Mouse (Mus musculus): Measurements from ENCODE around the gene Dcaf12. TPM values are rescaled to one million over a fixed set of nuclear protein-coding genes. Genes with fewer than 3 reads are reported as not detected.

Gene Dcaf12
- 10 to 100 TPM; 24.4 to 28.0 TPM for polyA plus RNA-seq (2017; shearing (Covaris generic))

DNA sequence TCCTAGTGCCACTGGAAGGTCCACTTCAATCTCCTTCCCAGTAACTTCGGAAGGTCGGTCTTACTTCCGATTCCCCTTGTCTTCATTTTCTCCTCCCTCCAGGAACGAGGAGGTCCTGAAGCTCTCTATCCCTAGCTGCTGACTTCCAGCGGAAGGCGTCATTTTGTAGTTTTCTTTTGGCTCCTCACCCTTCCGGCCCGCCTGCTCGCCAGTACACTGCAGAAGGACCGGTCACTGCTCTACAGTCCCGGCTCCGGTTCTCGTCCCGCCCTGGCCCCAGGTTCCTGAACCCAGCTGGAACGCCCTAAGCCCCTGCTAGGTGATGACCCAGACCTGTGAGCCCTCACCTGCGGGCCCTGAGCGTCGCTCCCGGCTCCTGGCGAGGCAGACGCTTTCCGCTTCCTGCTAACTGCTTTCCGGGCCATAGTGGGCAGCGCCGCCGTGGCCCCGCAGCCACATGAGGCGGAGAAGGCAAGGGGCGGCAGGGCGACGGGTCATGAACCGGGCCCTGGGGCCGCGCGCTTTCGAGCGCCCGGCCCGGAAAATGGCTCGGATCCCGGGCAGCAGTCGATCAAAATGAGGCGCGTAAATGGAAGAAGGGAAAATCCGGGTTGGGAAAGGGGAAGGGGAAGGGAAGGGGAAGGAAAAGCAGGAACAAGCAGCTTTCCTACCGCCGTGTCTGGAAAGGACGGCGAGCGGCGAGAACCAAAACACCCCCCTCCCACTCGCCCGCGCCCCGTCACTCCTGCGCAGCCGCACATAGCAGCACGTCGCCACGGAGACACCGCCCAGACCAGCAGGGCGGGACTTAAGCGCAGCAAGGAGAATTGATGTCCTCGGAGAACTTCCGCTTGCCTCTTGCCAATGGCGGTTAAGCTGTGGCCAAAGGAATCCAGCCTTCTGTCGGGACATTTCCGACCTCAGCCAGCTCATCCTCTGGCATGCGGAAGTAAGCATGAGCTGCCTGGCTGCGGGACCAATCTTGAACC, at the start of gene Dcaf12:
Gene Dcaf12, minus strand, starts transcription at position 749 of the 989 bp plus-strand sequence.
- ATAC-seq: peak; percentile 94

DNA sequence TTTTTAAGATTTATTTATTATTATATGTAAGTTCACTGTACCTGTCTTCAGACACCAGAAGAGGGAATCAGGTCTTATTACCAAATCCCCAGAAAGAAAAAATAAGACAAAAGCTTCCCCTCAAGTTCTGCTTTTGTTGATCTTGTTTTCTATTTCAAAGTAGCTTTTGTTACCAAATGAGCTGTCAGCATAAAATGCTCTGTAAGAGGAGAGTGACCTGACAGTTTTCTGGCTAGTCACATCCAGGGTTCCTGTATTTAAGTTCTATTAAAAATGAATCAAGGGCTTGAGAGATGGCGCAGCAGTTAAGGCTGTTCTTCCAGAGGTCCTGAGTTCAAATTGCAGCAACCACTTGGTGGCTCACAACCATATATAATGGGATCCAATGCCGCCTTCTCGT, 46.4 kb upstream of the Dcaf12 start:
- ATAC-seq: no peak

DNA sequence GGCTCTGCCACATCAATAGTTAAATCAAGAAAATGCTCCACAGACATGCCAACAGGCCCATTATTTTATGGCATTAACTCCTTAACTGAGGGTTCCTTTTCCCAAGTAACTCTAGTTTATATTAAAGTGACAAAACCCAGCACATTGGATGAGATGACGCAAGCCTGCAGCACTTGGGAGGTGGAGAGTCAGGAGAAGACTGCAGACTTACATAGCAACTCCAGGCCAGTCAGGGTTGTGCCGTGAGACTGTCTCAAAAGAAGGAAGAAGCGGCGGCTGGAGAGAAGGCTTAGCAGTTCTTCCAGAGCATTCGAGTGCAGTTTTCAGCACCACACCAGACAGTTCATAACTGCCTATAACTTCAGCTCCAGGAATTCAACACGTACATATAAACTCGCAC, 44.7 kb upstream of the Dcaf12 start:
- no peak for ATAC-seq

DNA sequence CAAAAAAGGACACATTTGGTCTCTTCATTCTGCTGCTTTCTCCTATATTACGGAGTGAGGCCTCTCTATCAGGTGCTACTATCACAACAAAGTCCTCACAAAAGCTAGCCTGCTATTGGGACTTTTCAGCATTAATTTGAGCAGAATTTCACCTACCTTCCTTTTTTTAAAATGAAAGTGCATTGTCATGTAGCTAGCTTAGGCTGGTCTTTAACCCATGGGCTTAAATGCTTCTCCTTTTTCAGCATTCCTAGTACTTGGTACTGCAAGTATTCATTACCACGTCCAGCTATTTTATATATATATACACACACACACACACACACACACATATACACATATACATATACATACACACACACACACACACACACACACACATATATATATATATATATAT, 44.0 kb upstream of the Dcaf12 start:
- ATAC-seq: no peak

DNA sequence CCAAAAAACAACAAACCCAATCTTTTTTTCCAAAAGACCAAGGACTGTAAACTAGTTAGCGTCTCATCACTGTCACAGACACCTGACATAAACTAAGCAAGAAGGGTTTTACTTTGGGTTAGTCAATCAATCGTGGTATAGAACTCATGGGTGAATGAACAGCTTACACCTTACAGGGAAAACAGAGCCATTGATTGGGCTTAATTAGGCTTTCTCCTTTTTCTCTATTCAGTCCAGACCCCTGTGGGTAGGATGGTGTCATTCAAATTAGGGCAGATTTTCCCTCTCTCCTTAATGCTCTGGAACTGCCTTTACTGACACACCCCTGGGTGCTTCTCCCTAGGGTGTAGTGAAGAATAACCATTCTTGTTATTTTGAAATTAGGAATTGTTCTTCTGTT, 42.5 kb upstream of the Dcaf12 start:
- ATAC-seq: no peak

DNA sequence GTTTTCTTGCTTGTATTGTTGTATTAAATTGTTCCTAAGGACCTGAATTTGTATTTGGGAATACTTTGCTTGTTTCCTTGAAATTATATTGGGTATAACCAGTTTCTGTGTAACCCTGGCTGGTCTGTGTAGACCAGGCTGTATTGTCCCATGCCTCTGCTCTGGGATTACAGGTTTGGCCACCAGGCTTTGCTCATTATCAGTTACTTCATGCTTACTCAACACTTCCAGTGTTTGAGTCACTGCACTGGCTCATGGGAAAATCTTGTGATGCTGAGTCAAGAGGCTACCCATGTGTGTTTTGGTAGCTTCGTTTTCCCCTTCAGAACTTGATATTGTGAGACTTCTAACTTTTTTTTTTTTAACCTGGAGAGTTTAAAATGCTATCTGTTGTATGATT, 38.6 kb upstream of the Dcaf12 start:
- no peak for ATAC-seq

DNA sequence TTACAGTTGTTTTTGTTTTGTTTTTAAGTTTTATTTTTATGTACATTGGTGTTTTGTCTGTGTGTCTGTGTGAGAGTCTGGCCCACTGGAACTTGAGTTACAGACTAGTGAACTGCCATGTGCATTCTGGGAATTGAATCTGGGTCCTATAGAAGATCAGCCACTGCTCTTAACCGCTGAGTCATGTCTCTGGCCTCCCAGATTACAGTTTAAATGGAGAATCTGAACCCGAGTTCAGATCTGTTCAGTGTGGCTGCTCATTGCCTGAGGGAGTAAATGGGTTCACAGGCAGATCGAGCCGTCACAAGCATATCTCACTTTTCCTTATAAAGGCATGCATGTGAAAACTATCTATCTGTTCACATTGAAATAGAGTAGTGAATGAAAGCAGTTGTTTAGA, 38.1 kb upstream of the Dcaf12 start:
- ATAC-seq: no peak

DNA sequence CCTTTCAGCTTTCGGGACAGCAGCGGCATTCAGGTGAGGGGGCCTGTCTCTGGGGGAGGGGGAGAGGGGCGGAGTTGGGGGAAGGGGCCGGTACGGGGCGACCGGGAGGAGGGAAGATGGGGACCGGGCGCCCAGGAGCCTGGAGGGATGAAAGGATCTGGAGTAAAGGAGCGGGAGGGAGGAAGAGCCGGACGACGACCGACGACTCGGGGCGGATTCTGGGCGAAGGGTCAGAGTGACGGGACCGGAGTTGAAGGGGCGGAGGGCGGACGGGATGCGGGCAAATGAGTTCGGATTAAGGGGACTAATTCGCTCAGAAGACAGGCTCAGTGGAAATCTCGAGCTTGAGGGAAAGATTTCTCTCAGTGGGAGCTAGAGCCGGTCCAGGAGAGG, 34.5 kb upstream of the Dcaf12 start:
- peak; percentile 19 for ATAC-seq

DNA sequence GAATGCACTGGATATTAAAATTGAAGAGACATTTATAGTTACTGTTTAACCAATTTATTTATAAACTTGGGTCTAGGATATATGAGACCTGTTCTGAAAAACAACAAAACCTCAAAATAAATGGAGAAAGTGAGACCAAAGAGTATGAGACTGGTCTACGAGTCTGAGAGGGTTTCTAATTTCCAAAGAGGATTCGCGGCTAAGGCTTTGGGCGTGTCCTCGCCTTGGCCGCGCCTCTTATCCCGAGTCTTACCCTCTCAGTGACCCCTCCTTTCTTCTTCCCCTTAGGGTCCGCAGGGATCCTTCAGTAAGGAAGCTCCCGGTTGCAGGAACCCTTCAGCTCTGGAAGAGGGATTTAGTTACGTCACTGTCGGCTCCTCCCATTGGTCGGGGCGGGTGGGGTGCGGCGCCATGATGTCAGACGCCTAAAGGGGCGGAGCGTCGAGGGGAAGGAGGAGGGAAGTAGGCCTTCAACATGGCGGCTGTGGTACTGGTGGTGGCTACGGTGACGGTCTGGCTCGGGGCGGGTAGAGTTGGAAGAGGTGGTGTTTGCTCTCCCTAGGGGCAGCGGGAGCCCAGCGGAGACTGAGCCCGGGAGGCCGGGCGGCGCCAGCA, 34.0 kb upstream of the Dcaf12 start, which contains the start of gene Ubap1:
Gene Ubap1, plus strand, starts transcription at position 413 of the 615 bp plus-strand sequence.
- peak; percentile 92 for ATAC-seq

DNA sequence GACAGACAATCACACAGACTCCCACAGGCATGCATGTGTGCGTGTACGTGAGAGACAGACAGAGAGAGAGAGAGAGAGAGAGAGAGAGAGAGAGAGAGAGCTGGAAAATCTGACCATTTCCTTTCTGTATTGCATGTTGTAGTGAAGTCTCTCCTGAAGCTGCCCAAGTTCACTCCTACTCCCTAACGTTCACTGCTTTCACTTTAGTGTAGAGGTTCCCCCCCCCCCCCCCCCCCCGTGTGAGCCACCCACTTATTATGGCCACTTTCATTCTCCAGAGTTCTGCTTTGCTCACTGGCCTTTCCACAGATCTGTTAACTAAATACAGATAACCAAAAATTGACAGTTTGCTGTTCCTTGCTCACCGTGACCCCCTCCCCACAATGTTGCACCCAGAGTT, 33.1 kb upstream of the Dcaf12 start:
- peak; percentile 32 for ATAC-seq

DNA sequence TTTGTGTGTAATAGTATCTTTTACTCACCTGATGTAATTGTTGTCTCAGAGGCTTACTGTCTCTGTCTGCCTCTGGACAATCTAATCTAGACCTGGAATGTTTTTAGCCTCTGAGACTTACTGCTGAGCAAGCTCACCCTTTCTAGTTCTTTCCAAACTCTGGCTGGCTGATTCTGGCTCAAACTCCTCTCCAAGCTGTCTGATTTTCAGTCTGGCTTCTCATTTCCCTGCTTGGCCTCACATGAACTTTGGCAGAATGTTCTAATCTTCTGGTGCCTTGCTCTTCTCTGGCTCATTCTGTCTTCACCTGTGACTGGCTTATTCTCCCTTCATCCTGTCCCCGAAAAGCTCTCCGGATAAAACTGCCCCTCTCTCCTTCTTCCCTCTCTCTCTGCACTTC, 31.3 kb upstream of the Dcaf12 start:
- ATAC-seq: no peak

DNA sequence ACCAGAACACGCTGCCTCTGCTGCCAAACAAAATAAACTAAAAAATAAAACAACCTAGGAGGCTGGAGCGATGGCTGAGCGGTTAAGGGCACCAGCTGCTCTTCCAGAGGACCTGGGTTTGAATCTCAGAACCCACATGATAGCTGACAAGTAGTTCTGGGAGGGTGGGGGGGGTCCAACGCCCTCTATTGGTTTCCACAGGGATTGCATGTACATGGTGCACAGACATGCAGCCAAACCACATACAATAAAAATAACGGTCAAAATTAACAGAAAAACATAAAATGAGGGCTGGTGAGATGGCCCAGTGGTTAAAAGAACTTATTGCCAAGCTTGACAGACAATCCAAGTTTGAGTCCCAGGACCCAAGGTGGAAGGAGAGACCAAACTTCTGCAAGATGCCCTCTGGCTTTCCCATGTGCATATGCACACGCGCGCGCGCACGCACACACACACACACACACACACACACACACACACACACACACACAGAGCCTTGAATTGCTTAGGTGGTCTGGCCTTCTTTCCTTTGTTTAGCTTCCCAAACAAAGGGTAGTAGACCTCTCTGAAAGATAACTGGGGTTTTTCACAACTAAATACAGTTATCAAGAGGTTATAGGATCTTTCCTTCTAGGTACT, 26.3 kb upstream of the Dcaf12 start:
- ATAC-seq: no peak

DNA sequence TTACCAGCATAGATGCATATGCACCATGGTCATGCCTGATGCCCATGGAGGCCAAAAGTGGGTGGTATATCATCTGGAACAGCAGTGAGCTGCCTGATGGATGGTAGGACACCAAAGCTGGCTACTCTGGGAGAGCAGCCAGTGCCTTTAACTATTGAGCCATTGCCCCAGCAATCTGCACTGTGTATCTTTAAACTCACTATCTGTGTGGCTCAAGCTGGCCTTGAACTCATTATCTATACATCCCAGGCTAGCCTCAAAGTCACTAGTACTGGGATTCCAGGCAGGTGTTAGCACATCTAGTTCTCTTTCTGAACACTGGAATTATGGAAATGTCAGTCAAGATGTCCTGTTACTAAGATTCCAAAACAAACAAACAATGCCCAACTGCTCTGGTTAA, 21.9 kb upstream of the Dcaf12 start:
- no peak for ATAC-seq

DNA sequence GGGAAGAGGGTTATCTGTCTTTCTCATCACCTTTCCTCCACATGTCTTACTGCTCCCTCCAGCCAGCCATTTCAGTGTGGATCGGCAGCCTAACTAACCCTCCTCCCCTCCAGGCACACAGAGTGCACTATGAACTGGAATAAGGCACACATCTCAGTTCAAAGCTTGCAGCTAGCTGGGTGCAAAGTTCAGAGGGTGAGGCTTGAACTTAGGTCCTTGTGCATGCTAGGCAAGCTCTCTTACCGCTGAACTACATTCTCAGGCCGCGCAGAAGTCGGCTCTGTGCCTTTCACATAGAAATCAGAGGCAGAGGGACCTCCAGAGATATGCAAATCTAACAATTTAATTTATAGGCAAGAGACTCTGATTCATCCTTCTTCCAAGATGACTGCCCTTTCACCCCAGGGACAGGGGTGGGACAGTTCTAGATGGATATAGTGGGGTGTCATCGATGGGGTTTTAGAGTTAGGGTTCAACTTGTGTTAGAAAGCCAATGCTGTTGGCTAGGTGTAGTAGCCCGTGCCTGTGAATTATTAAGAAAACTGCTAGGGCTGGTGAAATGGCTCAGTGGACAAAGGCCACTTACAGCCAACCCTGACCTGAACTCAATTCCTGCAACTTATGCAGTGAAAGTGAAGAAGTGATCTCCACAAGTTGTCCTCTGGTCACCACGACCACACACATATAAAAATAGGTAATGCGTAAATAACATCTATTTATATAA, 17.2 kb upstream of the Dcaf12 start:
- ATAC-seq: no peak

DNA sequence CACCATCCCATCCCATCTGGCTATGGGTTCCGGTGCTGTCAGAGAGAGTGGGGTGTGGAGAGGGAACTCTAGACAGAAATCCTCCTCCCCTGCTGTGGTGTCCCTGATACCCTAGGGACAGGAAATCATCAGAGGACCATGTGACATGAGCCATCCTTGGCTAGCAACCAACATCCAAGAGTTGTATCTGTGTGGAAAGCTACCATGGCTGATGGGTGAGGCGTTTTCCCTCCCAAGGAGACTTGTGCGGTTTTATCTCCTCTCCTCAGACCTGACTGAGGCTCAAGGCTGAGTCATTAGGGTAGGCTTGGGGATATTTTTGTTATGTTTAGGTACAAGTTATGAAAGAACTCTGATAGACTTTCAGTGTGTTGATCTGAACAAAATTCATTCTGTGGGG, 16.4 kb upstream of the Dcaf12 start:
- no peak for ATAC-seq

DNA sequence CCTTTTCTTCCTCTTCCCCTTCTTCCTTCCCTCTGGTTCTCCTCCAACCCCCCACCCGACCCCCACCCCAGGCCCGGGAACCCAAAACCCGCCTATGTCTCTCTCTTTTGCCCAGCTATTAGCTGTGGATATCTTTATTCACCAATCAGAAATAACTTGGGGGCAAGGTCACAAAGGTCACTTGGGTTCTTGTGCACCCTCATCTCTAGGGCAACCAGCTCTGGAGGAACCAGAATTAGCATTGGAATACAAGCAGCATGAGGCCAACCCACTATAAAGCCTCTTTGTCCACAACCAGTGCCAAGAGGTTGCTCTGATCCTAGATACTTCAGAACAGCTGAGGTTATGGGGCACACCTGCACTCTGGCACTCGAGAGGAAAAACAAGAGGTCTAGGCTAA, 14.8 kb upstream of the Dcaf12 start:
- no peak for ATAC-seq

DNA sequence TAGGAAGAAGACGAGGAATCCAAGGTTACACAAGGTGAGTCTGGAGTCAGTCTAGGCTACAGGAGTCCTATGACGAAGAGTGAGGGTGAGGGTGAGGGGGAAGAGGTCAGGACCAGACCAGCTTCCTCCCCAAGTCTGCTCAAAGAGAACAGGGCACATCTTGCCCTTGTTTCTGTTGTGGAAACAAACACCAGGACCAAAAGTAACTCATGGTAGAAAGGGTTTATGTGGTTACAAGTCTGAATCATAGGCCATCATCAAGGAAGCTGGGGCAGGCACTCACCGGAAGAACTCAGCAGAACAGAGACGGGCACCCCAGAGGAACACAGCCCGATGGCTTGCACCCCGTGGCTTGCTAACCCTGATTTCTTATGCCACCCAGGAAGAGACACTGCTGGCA, 12.2 kb upstream of the Dcaf12 start:
- ATAC-seq: peak; percentile 43

DNA sequence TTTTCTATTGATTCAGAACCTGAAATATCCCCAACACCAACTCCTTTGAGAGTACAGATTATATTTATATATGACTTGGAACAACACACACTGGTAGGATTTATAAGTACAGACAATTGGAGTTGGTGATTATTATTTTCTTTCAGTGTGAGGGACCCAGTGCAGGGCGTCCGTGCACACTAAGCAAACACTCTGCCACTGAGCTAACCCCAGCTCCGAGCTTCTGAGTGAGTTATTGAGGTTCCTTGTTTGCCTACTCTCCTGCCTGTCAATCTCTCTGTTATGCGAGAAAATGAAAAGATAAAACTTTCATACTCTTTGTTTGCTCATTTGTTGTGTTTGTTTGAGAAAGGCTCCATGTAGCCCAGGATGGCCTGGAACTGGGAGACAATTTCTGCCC, 6.3 kb upstream of the Dcaf12 start:
- ATAC-seq: no peak

DNA sequence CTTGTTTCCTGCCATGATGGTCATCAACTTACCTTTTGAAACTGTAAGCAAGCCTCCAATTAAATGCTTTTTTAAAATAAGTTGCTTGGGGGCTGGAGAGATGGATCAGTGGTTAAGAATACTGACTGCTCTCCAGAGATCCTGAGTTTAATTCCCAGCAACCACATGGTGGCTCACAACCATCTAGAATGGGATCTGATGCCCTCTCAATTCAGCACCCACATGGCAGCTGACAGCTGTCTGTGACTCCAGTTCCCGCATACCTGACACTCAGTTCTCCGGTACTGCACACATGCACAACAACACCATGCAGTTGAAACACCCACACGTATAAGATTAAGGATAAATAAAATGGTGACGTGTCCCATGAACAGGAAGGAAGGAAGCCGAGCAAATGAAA, 3.6 kb upstream of the Dcaf12 start:
- no peak for ATAC-seq

DNA sequence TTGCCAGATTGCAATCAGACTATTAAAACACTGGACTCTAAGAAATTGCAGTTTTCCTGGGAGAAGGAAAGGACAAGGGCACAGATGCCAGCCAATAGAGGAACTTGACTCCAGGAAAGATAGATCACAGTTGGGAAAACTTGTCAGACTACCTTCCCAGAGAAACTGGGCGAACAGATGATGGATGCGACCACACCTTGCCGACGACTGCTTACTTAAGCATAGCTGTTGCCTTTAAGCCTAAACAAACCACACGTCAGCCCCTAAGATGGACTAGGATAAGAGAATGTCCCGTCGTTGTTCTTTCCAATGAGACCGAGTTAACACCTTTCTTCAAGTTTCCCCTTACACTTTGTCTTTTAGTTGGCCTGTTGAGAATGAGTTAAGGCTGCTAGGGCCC, 484 bp upstream of the Dcaf12 start:
- no peak for ATAC-seq

DNA sequence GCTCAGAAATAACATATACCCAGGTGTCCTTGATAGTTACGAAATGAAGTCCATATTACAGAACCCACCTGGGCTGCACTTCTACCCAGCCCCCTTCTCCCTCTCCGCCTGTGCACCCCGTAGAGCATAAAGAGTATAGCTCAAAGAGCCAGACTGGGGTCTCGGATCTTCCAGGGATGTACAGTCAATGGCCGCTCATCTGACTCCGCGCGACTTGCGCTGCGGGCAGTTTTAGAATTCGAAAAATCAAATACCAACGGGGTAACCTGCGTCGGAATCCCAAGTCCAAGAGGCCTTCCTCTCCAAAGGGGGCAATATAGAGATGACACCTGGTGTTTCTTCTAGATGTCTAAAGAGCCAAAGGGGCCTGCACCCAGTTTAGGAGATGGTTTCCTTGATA, 967 bp downstream of the Dcaf12 start:
- ATAC-seq: no peak

Measured in activated CD4-positive, CD25-positive, alpha-beta regulatory T cell, adult 4 months (primary cell).